Mouse (Mus musculus): ENCODE measurements around the gene Gnat2.

- TF ChIP-seq CTCF (IDR thresholded peaks at IDR 0.05; ENCODE audit: low read depth, low read length) (no peak), EP300 (IDR thresholded peaks at IDR 0.05; ENCODE audit: insufficient read depth, low read depth, low read length) (no peak), POLR2A (IDR thresholded peaks at IDR 0.05; ENCODE audit: insufficient read depth, low read length) (no peak)
Measured at GRCm38 (mm10) chr3:108081681-108082080, 10.9 kb upstream of the Gnat2 start.

Measured in ES-Bruce4 (cell line).